Mouse (Mus musculus): ENCODE measurements around the gene Gtpbp2.

Gtpbp2 gene

DNA sequence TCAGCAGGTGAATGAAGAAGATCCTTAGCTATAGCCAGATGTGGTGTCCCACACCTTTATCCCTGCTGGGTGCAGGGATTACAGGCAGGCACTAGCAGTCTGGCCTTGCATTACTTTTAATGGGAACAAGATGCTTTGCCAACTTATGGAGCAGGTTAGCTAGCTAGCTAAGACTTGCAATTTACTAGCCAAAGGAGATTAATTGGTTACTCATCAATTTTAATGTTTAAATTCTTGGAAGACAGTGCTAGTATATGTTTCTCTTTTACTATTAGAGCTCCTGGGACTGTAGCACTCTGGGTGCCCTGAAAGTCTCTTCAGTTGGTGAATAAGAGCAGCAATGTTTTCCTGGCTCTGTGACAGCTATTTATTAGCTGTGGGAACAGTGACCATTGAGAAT is 45.8 kb downstream of the Gtpbp2 start:
- DNase-seq (ENCODE audit: low spot score), result no peak

DNA sequence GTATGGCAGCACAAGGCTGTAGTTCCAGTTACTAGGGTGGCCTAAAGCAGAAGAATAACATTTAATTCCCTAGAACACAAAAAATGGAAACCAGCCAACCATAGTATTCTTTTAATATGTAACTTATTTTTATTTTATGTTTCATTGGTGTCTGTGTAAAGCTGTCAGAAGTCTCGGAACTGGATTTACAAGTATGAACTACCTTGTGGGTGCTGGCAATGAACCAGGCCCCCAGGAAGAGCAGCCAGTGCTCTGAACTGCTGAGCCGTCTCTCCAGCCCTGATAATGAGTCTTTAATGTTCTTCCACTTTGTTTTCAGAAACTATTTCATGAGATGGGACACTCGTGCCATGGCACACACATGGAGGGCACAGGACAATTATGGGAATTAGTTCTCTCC is 49.7 kb downstream of the Gtpbp2 start:
- no peak for DNase-seq (ENCODE audit: low spot score)
